Comparison of ENCODE assay signal across 24 mouse cellular contexts in the genomic region with DNA sequence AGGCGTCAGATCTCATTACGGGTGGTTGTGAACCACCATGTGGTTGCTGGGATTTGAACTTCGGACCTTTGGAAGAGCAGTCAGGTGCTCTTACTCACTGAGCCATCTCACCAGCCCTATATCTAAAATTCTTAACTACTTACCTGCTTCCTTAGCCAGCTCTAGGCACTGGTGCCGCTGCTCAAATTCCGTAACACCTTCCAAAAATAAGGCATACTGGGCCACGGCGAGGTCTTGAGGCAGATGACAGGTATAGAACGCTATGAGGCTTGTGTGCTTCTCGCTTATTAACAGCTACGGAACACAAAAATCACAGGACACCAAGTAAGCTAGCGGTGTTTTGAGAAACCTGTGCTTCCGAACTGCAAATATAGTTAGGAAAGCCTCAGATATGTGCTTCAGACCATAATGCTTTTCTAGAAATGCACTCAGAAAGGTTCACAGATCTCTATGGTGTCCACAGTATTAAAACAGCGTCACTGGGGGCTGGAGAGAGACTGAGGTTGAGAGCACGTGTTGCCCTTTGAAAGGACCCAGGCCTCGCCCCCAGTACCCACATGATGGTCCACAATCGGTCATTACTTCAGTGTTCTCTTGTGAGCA.
"Had no signal": no experiment of that assay in that cellular context is flagged by ENCODE, and none has a peak within 500 bp of the region (broad histone marks: within the 10 kb centered on the region; RNA-seq: fewer than 3 reads in every experiment).

No protein-coding gene starts in this region.

- H3K27ac ChIP-seq: limb, embryonic 10.5 days; limb, embryonic 12.5 days; limb, embryonic 13.5 days; limb, embryonic 15.5 days; liver, embryonic 12.5 days; liver, embryonic 13.5 days; liver, embryonic 14.5 days; liver, embryonic 15.5 days; lung, embryonic 15.5 days; midbrain, embryonic 10.5 days; midbrain, embryonic 12.5 days; midbrain, embryonic 13.5 days; neural tube, embryonic 12.5 days had no signal

- DNase-seq: left cerebral cortex, postnatal 4 days; liver; liver, embryonic 13.5 days; liver, postnatal 0 days; lung, embryonic 14.5 days; lung, postnatal 14 days; lung, postnatal 4 days; midbrain, embryonic 14.5 days had no signal

- H3K4me2 ChIP-seq: limb, embryonic 12.5 days; limb, embryonic 13.5 days; limb, embryonic 15.5 days; liver, embryonic 11.5 days; liver, embryonic 12.5 days; liver, embryonic 13.5 days; liver, embryonic 15.5 days; lung, embryonic 14.5 days; lung, embryonic 15.5 days; midbrain, embryonic 12.5 days; midbrain, embryonic 13.5 days; neural tube, embryonic 12.5 days had no signal

- ATAC-seq: liver, embryonic 12.5 days; liver, postnatal 0 days; midbrain, embryonic 13.5 days; midbrain, embryonic 16.5 days had no signal

- H3K27me3 ChIP-seq: limb, embryonic 12.5 days; limb, embryonic 13.5 days; limb, embryonic 15.5 days; liver, embryonic 12.5 days; liver, embryonic 13.5 days; liver, embryonic 15.5 days; lung, embryonic 15.5 days; megakaryocyte, embryonic 14.5 days; midbrain, embryonic 12.5 days; midbrain, embryonic 13.5 days; neural tube, embryonic 12.5 days had no signal

- H3K9me3 ChIP-seq: limb, embryonic 10.5 days; limb, embryonic 12.5 days; limb, embryonic 13.5 days; limb, embryonic 15.5 days; liver, embryonic 12.5 days; liver, embryonic 13.5 days; liver, embryonic 15.5 days; lung, embryonic 15.5 days; megakaryocyte, embryonic 14.5 days; midbrain, embryonic 10.5 days; midbrain, embryonic 12.5 days; midbrain, embryonic 13.5 days; neural tube, embryonic 12.5 days had no signal

- H3K4me3 ChIP-seq: limb, embryonic 10.5 days; limb, embryonic 12.5 days; limb, embryonic 13.5 days; limb, embryonic 15.5 days; liver, embryonic 12.5 days; liver, embryonic 13.5 days; liver, embryonic 15.5 days; lung, embryonic 15.5 days; megakaryocyte, embryonic 14.5 days; midbrain, embryonic 10.5 days; midbrain, embryonic 12.5 days; midbrain, embryonic 13.5 days; myocyte; neural tube, embryonic 12.5 days had no signal

- H3K4me1 ChIP-seq: limb, embryonic 10.5 days; limb, embryonic 12.5 days; limb, embryonic 13.5 days; limb, embryonic 15.5 days; liver, embryonic 12.5 days; liver, embryonic 13.5 days; liver, embryonic 15.5 days; lung, embryonic 15.5 days; megakaryocyte, embryonic 14.5 days; midbrain, embryonic 10.5 days; midbrain, embryonic 12.5 days; midbrain, embryonic 13.5 days; neural tube, embryonic 12.5 days had no signal

- H3K9ac ChIP-seq: limb, embryonic 12.5 days; limb, embryonic 13.5 days; limb, embryonic 15.5 days; liver, embryonic 12.5 days; liver, embryonic 13.5 days; liver, embryonic 14.5 days; liver, embryonic 15.5 days; liver, postnatal 0 days; lung, embryonic 14.5 days; lung, embryonic 15.5 days; midbrain, embryonic 12.5 days; midbrain, embryonic 13.5 days; neural tube, embryonic 12.5 days had no signal
